Mouse (Mus musculus): ENCODE results near the gene Olfr690. TPM values are rescaled to one million over a fixed set of nuclear protein-coding genes. Genes with fewer than 3 reads are reported as not detected.
"Not testable (repeated sequence)": the region's sequence is repeated elsewhere in the genome, so short reads cannot be mapped to it uniquely, and the experiment has no call there.

Olfr690 gene
- polyA plus RNA-seq, 1 experiment, result not detected

- Histone ChIP-seq H3K4me3 (ENCODE audit: low read depth, low read length) (no peak within 1 kb of the TSS), H3K36me3 (ENCODE audit: control insufficient read depth, insufficient read depth, low read length) (peaks cover 4% of the 10 kb centered on the region), H3K4me1 (ENCODE audit: control insufficient read depth, insufficient read depth, insufficient read length, low read length) (no peaks in the 10 kb centered on the region), H3K27ac (ENCODE audit: insufficient read depth, low read depth, low read length) (no peak within 1 kb of the TSS), H3K27me3 (ENCODE audit: control insufficient read depth, insufficient read depth, low read length) (no peaks in the 10 kb centered on the region)
- 97% methylated on average over 1 of the region's 1 CpGs for WGBS
- TF ChIP-seq CTCF (IDR thresholded peaks at IDR 0.05; ENCODE audit: extremely low read depth, insufficient read length, insufficient replicate concordance, low read depth, low read length) (no peak), POLR2A (IDR thresholded peaks at IDR 0.05; ENCODE audit: low read depth, low read length) (no peak)
These were observed 34.0 kb upstream of the Olfr690 start, which contains the start of gene Olfr692 for GRCm38 (mm10) chr7:105367930-105368329. Gene Olfr692, plus strand, starts transcription at chr7:105368230.

GRCm38 (mm10) chr7:105367268-105367667 is 33.4 kb upstream of the Olfr690 start:
- 86% methylated on average over 5 of the region's 5 CpGs for WGBS

GRCm38 (mm10) chr7:105361713-105362112 is 27.8 kb upstream of the Olfr690 start:
- TF ChIP-seq POLR2A (IDR thresholded peaks at IDR 0.05; ENCODE audit: low read depth, low read length) (no peak), CTCF (IDR thresholded peaks at IDR 0.05; ENCODE audit: extremely low read depth, insufficient read length, insufficient replicate concordance, low read depth, low read length) (no peak)
- H3K27ac ChIP-seq (ENCODE audit: insufficient read depth, low read depth, low read length), result no peak overlapping the region
- no peaks in the 10 kb centered on the region for H3K36me3 ChIP-seq (ENCODE audit: control insufficient read depth, insufficient read depth, low read length)
- WGBS, result 82% methylated on average over 2 of the region's 2 CpGs
- H3K4me1 ChIP-seq (ENCODE audit: control insufficient read depth, insufficient read depth, insufficient read length, low read length), result no peaks in the 10 kb centered on the region
- no peak overlapping the region for H3K4me3 ChIP-seq (ENCODE audit: low read depth, low read length)
- no peaks in the 10 kb centered on the region for H3K27me3 ChIP-seq (ENCODE audit: control insufficient read depth, insufficient read depth, low read length)

More at GRCm38 (mm10) chr7:105367268-105367667, 33.4 kb upstream of the Olfr690 start:
- no peaks in the 10 kb centered on the region for H3K4me1 ChIP-seq (ENCODE audit: control insufficient read depth, insufficient read depth, insufficient read length, low read length)
- H3K27ac ChIP-seq (ENCODE audit: insufficient read depth, low read depth, low read length), result no peak overlapping the region
- no peak overlapping the region for H3K4me3 ChIP-seq (ENCODE audit: low read depth, low read length)
- H3K36me3 ChIP-seq (ENCODE audit: control insufficient read depth, insufficient read depth, low read length), result peaks cover 4% of the 10 kb centered on the region
- H3K27me3 ChIP-seq (ENCODE audit: control insufficient read depth, insufficient read depth, low read length), result no peaks in the 10 kb centered on the region
- no peak for TF ChIP-seq CTCF (IDR thresholded peaks at IDR 0.05; ENCODE audit: extremely low read depth, insufficient read length, insufficient replicate concordance, low read depth, low read length)
- no peak for TF ChIP-seq POLR2A (IDR thresholded peaks at IDR 0.05; ENCODE audit: low read depth, low read length)

- not testable (repeated sequence) for H3K27ac ChIP-seq (ENCODE audit: insufficient read depth, low read depth, low read length); H3K4me3 ChIP-seq (ENCODE audit: low read depth, low read length); H3K4me1 ChIP-seq (ENCODE audit: control insufficient read depth, insufficient read depth, insufficient read length, low read length); H3K27me3 ChIP-seq (ENCODE audit: control insufficient read depth, insufficient read depth, low read length); H3K36me3 ChIP-seq (ENCODE audit: control insufficient read depth, insufficient read depth, low read length)
- WGBS, result 90% methylated on average over 1 of the region's 2 CpGs
These were observed 22.6 kb upstream of the Olfr690 start for GRCm38 (mm10) chr7:105356487-105356886.

- H3K4me1 ChIP-seq (ENCODE audit: control insufficient read depth, insufficient read depth, insufficient read length, low read length); H3K27me3 ChIP-seq (ENCODE audit: control insufficient read depth, insufficient read depth, low read length): not testable (repeated sequence)
- WGBS, result no CpG with 5 or more reads among the region's 5 CpGs
These were observed 22.2 kb upstream of the Olfr690 start for GRCm38 (mm10) chr7:105356064-105356463.

GRCm38 (mm10) chr7:105342752-105343151 is 8.8 kb upstream of the Olfr690 start:
- no peaks in the 10 kb centered on the region for H3K27me3 ChIP-seq (ENCODE audit: control insufficient read depth, insufficient read depth, low read length)
- H3K4me3 ChIP-seq (ENCODE audit: low read depth, low read length), result no peak overlapping the region
- 79% methylated on average over 2 of the region's 2 CpGs for WGBS
- H3K36me3 ChIP-seq (ENCODE audit: control insufficient read depth, insufficient read depth, low read length), result no peaks in the 10 kb centered on the region
- H3K4me1 ChIP-seq (ENCODE audit: control insufficient read depth, insufficient read depth, insufficient read length, low read length), result no peaks in the 10 kb centered on the region
- no peak for TF ChIP-seq CTCF (IDR thresholded peaks at IDR 0.05; ENCODE audit: extremely low read depth, insufficient read length, insufficient replicate concordance, low read depth, low read length)
- no peak for TF ChIP-seq POLR2A (IDR thresholded peaks at IDR 0.05; ENCODE audit: low read depth, low read length)
- H3K27ac ChIP-seq (ENCODE audit: insufficient read depth, low read depth, low read length), result no peak overlapping the region

More at GRCm38 (mm10) chr7:105356064-105356463, 22.2 kb upstream of the Olfr690 start:
- H3K27ac ChIP-seq (ENCODE audit: insufficient read depth, low read depth, low read length); H3K4me3 ChIP-seq (ENCODE audit: low read depth, low read length); H3K36me3 ChIP-seq (ENCODE audit: control insufficient read depth, insufficient read depth, low read length): not testable (repeated sequence)

- Histone ChIP-seq H3K36me3 (ENCODE audit: control insufficient read depth, insufficient read depth, low read length) (no peaks in the 10 kb centered on the region), H3K4me1 (ENCODE audit: control insufficient read depth, insufficient read depth, insufficient read length, low read length) (no peaks in the 10 kb centered on the region), H3K4me3 (ENCODE audit: low read depth, low read length) (no peak within 1 kb of the TSS), H3K27ac (ENCODE audit: insufficient read depth, low read depth, low read length) (no peak within 1 kb of the TSS), H3K27me3 (ENCODE audit: control insufficient read depth, insufficient read depth, low read length) (no peaks in the 10 kb centered on the region)
- TF ChIP-seq CTCF (IDR thresholded peaks at IDR 0.05; ENCODE audit: extremely low read depth, insufficient read length, insufficient replicate concordance, low read depth, low read length), result no peak
- TF ChIP-seq POLR2A (IDR thresholded peaks at IDR 0.05; ENCODE audit: low read depth, low read length), result no peak
- 43% methylated on average over 1 of the region's 1 CpGs for WGBS
These were observed 8.3 kb upstream of the Olfr690 start, which contains the start of gene Olfr691 for GRCm38 (mm10) chr7:105342170-105342569. Gene Olfr691, minus strand, starts transcription at chr7:105342270.

GRCm38 (mm10) chr7:105325302-105325701 is 8.6 kb downstream of the Olfr690 start:
- 70% methylated on average over 2 of the region's 2 CpGs for WGBS
- no peaks in the 10 kb centered on the region for H3K36me3 ChIP-seq (ENCODE audit: control insufficient read depth, insufficient read depth, low read length)
- H3K4me3 ChIP-seq (ENCODE audit: low read depth, low read length), result no peak overlapping the region
- TF ChIP-seq POLR2A (IDR thresholded peaks at IDR 0.05; ENCODE audit: low read depth, low read length) (no peak), CTCF (IDR thresholded peaks at IDR 0.05; ENCODE audit: extremely low read depth, insufficient read length, insufficient replicate concordance, low read depth, low read length) (no peak)
- H3K4me1 ChIP-seq (ENCODE audit: control insufficient read depth, insufficient read depth, insufficient read length, low read length), result no peaks in the 10 kb centered on the region
- no peaks in the 10 kb centered on the region; the same call in 1 of the 2 replicates for H3K27me3 ChIP-seq (ENCODE audit: control insufficient read depth, insufficient read depth, low read length)
- H3K27ac ChIP-seq (ENCODE audit: insufficient read depth, low read depth, low read length), result no peak overlapping the region

All from small intestine, adult 2 months (tissue).